Mouse (Mus musculus): ENCODE results near the gene Kbtbd13. TPM values are rescaled to one million over a fixed set of nuclear protein-coding genes. Genes with fewer than 3 reads are reported as not detected.
A peak's percentile ranks its signal among the peaks of the same experiment; 100 is the strongest.

Kbtbd13 gene
- polyA plus RNA-seq, 1 experiment from 2014 or later: 1.2 TPM

DNA sequence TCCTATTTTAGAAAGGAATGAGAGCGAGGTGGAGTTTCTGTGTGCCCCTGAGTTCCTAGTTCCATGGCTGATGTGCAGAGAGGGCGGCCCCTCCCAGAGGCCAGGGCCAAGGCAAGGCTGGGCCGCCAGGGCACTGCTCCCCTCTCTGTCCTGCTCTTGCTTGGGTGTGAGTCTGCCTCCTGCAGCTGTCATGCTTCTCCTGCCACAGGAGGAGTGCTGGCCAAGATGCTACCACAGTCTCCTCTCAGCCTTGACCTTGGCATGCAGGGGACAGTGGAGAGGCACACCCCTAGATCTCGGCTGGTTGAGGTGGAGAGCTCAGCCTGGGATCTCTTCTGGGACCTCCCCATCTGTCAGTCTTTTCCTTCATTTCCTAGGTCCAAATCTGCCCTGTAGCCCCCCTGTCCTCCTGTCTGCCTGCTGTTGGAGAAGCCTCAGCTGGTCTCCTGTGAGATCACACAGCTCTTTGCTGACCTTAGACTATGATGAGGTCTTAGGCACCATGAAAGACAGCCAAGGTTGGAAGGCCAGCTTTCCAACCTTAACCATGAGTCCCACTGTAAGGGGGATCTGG lies 10.3 kb downstream of the Kbtbd13 start:
- Histone ChIP-seq H3K4me1 (replicated peaks; ENCODE audit: insufficient read depth, low read length) (peaks cover 8% of the 10 kb centered on the region; the same call in 1 of the 2 replicates), H3K9ac (ENCODE audit: low read depth, low read length) (no peak overlapping the region), H3K27ac (no peak overlapping the region), H3K9me3 (replicated peaks; ENCODE audit: low read length) (no peaks in the 10 kb centered on the region), H3K36me3 (ENCODE audit: insufficient read depth, low read length) (no peaks in the 10 kb centered on the region), H3K4me3 (replicated peaks; ENCODE audit: low read depth, low read length) (no peak overlapping the region), H3K4me2 (ENCODE audit: low read length) (no peak overlapping the region), H3K27me3 (ENCODE audit: insufficient read depth, low read length) (no peaks in the 10 kb centered on the region)
- 76% methylated on average over 4 of the region's 4 CpGs for WGBS
- ATAC-seq (replicated peaks; ENCODE audit: low FRiP score, low read depth) (no peak), DNase-seq (ENCODE audit: low spot score) (no peak)
- TF ChIP-seq CTCF (IDR thresholded peaks at IDR 0.05; ENCODE audit: low read depth): no peak

DNA sequence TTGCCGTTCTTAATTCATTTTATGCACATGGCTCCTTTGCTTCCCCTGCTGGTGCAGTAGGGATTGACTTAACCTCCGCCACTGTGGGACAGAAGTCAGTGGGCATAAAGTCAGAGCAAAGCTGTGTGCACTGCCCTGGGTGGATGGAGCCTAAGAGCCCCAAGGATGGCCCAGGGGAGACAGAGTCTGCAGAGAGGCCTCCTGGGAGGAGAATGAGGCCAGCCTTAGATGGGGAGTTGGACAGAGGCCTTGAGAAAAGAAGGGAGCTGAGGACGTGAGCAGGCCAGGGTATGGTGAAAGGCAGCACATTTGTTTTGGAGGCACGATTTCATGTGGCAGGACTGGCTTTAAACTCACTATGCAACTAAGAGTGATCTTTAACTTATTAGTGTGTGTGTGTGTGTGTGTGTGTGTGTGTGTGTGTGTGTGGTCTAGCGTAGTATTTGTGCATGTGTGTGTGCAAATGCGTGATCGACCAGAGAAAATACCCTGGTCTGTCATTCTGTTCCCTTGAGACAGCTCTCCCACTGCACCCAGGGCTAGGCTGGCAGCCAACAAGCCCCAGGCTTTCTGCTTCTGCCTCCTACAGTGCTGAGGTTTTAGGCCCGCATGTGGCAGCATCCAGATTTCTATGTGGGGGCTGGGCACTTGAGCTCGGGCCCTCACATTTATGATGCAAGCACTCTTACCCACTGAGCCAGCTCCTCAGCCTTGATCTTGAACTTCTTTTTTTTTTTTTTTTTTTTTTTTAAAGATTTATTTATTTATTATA lies 16.1 kb downstream of the Kbtbd13 start:
- H3K9me3 ChIP-seq (replicated peaks; ENCODE audit: low read length): no peaks in the 10 kb centered on the region
- DNase-seq (ENCODE audit: low spot score) (no peak), ATAC-seq (replicated peaks; ENCODE audit: low FRiP score, low read depth) (no peak)
- no peaks in the 10 kb centered on the region for H3K4me1 ChIP-seq (replicated peaks; ENCODE audit: insufficient read depth, low read length)
- WGBS: 83% methylated on average over 9 of the region's 9 CpGs
- H3K9ac ChIP-seq (ENCODE audit: low read depth, low read length): no peak overlapping the region
- no peak overlapping the region for H3K27ac ChIP-seq
- no peak overlapping the region for H3K4me2 ChIP-seq (ENCODE audit: low read length)
- no peaks in the 10 kb centered on the region for H3K27me3 ChIP-seq (ENCODE audit: insufficient read depth, low read length)
- TF ChIP-seq CTCF (IDR thresholded peaks at IDR 0.05; ENCODE audit: low read depth): no peak
- H3K36me3 ChIP-seq (ENCODE audit: insufficient read depth, low read length): no peaks in the 10 kb centered on the region
- no peak overlapping the region for H3K4me3 ChIP-seq (replicated peaks; ENCODE audit: low read depth, low read length)

DNA sequence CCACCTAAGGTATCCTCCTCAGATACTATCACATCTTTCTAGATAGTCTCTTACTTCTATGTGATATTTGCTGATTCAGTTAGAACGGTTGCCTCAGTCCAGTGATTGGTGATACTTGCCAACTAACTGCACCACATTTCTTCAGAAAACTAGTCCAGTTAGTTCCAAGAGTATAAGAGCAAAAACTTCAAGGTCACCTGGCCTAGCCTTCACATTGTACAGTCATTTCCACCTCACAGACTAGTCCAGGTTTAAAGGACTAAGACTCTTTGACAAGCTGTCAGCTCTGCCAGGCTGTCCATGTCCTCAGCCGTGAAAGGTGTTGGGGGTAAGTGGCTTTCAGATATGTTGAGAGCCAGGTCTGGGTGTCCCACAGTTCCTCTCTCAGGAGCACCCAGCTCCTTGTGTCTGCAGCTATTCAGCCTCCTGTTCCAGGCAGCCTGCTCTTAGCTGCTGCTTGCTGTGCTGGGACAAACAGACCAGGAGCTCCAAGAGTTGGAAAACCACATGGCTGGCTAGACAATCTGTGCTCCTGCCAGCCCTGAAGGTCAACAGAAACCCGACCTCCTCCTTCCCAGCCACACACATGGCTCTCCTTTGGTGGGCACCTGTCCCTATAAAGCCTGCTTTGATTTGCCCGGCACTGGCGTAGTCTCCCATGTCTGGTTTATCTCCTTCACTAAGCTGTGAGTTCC lies 16.8 kb downstream of the Kbtbd13 start:
- no peak for TF ChIP-seq CTCF (IDR thresholded peaks at IDR 0.05; ENCODE audit: low read depth)
- Histone ChIP-seq H3K27me3 (ENCODE audit: insufficient read depth, low read length) (no peaks in the 10 kb centered on the region), H3K9me3 (replicated peaks; ENCODE audit: low read length) (no peaks in the 10 kb centered on the region), H3K4me1 (replicated peaks; ENCODE audit: insufficient read depth, low read length) (no peaks in the 10 kb centered on the region), H3K4me2 (ENCODE audit: low read length) (no peak overlapping the region), H3K9ac (ENCODE audit: low read depth, low read length) (no peak overlapping the region), H3K27ac (no peak overlapping the region), H3K4me3 (replicated peaks; ENCODE audit: low read depth, low read length) (no peak overlapping the region), H3K36me3 (ENCODE audit: insufficient read depth, low read length) (no peaks in the 10 kb centered on the region)
- ATAC-seq (replicated peaks; ENCODE audit: low FRiP score, low read depth): no peak
- no peak for DNase-seq (ENCODE audit: low spot score)
- 76% methylated on average over 5 of the region's 5 CpGs for WGBS

DNA sequence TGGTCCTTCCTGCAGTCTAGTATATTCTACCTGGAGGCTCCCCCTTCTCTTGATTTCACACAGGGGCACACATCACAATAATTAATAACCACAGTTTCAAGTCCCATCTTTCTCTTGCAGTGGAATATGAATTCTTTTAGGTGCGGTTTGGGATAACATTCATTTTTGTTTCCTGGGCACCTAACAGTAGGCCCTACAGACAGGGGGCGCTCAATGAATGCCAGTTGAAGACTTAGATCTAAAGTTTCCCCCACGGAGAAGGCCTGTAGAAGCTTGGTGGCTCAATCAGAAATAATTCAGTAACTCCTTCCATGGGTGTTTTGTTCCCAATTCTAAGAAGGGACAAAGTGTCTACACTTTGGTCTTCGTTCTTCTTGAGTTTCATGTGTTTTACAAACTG lies 19.0 kb downstream of the Kbtbd13 start:
- TF ChIP-seq CTCF (IDR thresholded peaks at IDR 0.05; ENCODE audit: low read depth): peak; percentile 72
- H3K36me3 ChIP-seq (ENCODE audit: insufficient read depth, low read length): no peaks in the 10 kb centered on the region
- ATAC-seq (replicated peaks; ENCODE audit: low FRiP score, low read depth) (no peak), DNase-seq (ENCODE audit: low spot score) (peak; percentile 71)
- H3K4me3 ChIP-seq (replicated peaks; ENCODE audit: low read depth, low read length): no peak overlapping the region
- WGBS: 64% methylated on average over 4 of the region's 4 CpGs
- no peak overlapping the region for H3K27ac ChIP-seq
- no peak overlapping the region for H3K9ac ChIP-seq (ENCODE audit: low read depth, low read length)
- H3K9me3 ChIP-seq (replicated peaks; ENCODE audit: low read length): no peaks in the 10 kb centered on the region
- H3K4me1 ChIP-seq (replicated peaks; ENCODE audit: insufficient read depth, low read length): no peaks in the 10 kb centered on the region
- no peaks in the 10 kb centered on the region for H3K27me3 ChIP-seq (ENCODE audit: insufficient read depth, low read length)
- H3K4me2 ChIP-seq (ENCODE audit: low read length): no peak overlapping the region

DNA sequence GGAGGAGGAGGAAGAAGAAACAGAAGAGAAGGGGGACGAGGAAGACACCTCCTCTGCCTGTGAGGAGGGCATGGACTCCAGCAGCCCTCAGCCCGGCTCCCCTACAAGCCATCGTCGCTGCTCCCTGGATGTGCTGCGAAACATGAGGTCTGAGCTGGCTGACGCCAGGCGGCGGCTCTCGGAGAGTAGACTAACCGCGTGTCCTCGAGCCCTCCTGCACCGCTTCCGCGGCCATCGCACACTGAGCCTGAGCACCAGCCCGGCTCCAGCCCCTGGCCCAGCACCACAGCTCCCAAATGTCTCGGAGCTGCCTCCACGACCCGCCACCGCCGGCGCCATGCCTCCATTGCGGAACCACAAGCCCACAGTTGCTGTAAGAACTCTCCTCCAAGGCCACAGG lies 19.7 kb downstream of the Kbtbd13 start:
- H3K27ac ChIP-seq: no peak overlapping the region
- no peak overlapping the region for H3K4me2 ChIP-seq (ENCODE audit: low read length)
- no peaks in the 10 kb centered on the region for H3K4me1 ChIP-seq (replicated peaks; ENCODE audit: insufficient read depth, low read length)
- DNase-seq (ENCODE audit: low spot score) (no peak), ATAC-seq (replicated peaks; ENCODE audit: low FRiP score, low read depth) (no peak)
- TF ChIP-seq CTCF (IDR thresholded peaks at IDR 0.05; ENCODE audit: low read depth): no peak
- no peaks in the 10 kb centered on the region for H3K9me3 ChIP-seq (replicated peaks; ENCODE audit: low read length)
- H3K27me3 ChIP-seq (ENCODE audit: insufficient read depth, low read length): no peaks in the 10 kb centered on the region
- H3K36me3 ChIP-seq (ENCODE audit: insufficient read depth, low read length): no peaks in the 10 kb centered on the region
- no peak overlapping the region for H3K4me3 ChIP-seq (replicated peaks; ENCODE audit: low read depth, low read length)
- 83% methylated on average over 24 of the region's 24 CpGs for WGBS
- no peak overlapping the region for H3K9ac ChIP-seq (ENCODE audit: low read depth, low read length)

DNA sequence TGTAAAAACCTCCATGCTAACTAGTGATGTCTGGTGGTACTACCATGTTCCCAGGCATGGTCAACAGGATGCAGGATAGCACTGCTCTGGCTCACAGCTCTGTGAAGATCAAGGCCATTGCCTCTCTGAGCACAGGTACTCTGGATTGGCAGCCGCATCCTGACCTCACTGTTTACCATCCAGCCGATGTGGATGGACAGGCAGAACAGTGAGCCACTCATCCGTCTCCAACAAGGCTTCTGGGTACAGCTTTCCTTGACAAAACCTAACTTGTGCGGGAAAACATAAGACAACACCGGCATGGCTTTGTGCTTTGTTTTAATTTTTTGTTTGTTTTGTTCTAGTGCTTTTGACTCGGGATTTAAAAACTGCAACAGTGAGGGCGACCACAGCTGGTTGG lies 25.7 kb downstream of the Kbtbd13 start:
- DNase-seq (ENCODE audit: low spot score) (no peak), ATAC-seq (replicated peaks; ENCODE audit: low FRiP score, low read depth) (no peak)
- peaks cover 7% of the 10 kb centered on the region; the same call in 1 of the 2 replicates for H3K36me3 ChIP-seq (ENCODE audit: insufficient read depth, low read length)
- H3K9me3 ChIP-seq (replicated peaks; ENCODE audit: low read length): no peaks in the 10 kb centered on the region
- no peak overlapping the region for H3K4me2 ChIP-seq (ENCODE audit: low read length)
- TF ChIP-seq CTCF (IDR thresholded peaks at IDR 0.05; ENCODE audit: low read depth): no peak
- H3K9ac ChIP-seq (ENCODE audit: low read depth, low read length): no peak overlapping the region
- H3K27ac ChIP-seq: no peak overlapping the region
- H3K4me1 ChIP-seq (replicated peaks; ENCODE audit: insufficient read depth, low read length): no peaks in the 10 kb centered on the region
- no peak overlapping the region for H3K4me3 ChIP-seq (replicated peaks; ENCODE audit: low read depth, low read length)
- no peaks in the 10 kb centered on the region for H3K27me3 ChIP-seq (ENCODE audit: insufficient read depth, low read length)
- 87% methylated on average over 7 of the region's 7 CpGs for WGBS
